Mouse (Mus musculus) liver, embryonic 15.5 days (tissue): ENCODE measurements around the gene Olfr718-ps1. TPM values are rescaled to one million over a fixed set of nuclear protein-coding genes. Genes with fewer than 3 reads are reported as not detected.
A peak's percentile ranks its signal among the peaks of the same experiment; 100 is the strongest.
"Not testable (repeated sequence)": the region's sequence is repeated elsewhere in the genome, so short reads cannot be mapped to it uniquely, and the experiment has no call there.

Experiments
- ATAC-seq: fragments of 200-750 bp; cut with Nextera tagmentation; 2 replicates; pipeline ENCODE4 v1.8.0; 2017; ENCODE audit warnings: moderate number of reproducible peaks, mild to moderate bottlenecking, moderate library complexity; ENCODE audit not compliant: insufficient read depth
- H3K27ac ChIP-seq: fragments of 300-500 bp; sonication (generic); replicated peaks from 2 replicates; pipeline ENCODE4 v1.5.1; 2015; ENCODE audit warnings: mild to moderate bottlenecking, inconsistent platforms
- H3K27me3 ChIP-seq: fragments of 300-500 bp; sonication (generic); 2 replicates; pipeline ENCODE4 v1.6.1; 2015; ENCODE audit warnings: mild to moderate bottlenecking, inconsistent platforms
- H3K36me3 ChIP-seq: fragments of 300-500 bp; sonication (generic); replicated peaks from 2 replicates; pipeline ENCODE4 v1.6.1; 2015; ENCODE audit warnings: moderate library complexity, mild to moderate bottlenecking, inconsistent platforms
- H3K4me1 ChIP-seq: fragments of 300-500 bp; sonication (generic); replicated peaks from 2 replicates; pipeline ENCODE4 v1.6.1; 2015; ENCODE audit warnings: inconsistent platforms
- H3K4me2 ChIP-seq: fragments of 300-500 bp; sonication (generic); 2 replicates; pipeline ENCODE4 v1.6.1; 2015; ENCODE audit warnings: moderate library complexity, mild to moderate bottlenecking, inconsistent platforms
- H3K4me3 ChIP-seq: fragments of 300-500 bp; sonication (generic); replicated peaks from 2 replicates; pipeline ENCODE4 v1.5.1; 2015; ENCODE audit warnings: mild to moderate bottlenecking, inconsistent platforms
- H3K9ac ChIP-seq: fragments of 300-500 bp; sonication (generic); 2 replicates; pipeline ENCODE4 v1.6.1; 2015; ENCODE audit warnings: moderate library complexity, mild to moderate bottlenecking, inconsistent platforms
- H3K9me3 ChIP-seq: fragments of 300-500 bp; sonication (generic); replicated peaks from 2 replicates; pipeline ENCODE4 v1.6.1; 2016; ENCODE audit warnings: inconsistent platforms
- WGBS: fragments of 180-500 bp; shearing (Covaris S2); methylation state at CpG from one replicate; pipeline ENCODE4 v1.1.7; 2015; ENCODE audit warnings: mixed read lengths; ENCODE audit not compliant: insufficient replicate concordance; 5-methylcytosine and 5-hydroxymethylcytosine counted together
- polyA plus RNA-seq: library from polyadenylated mRNA; unstranded; fragments of >200 nt; fragmentation: Nextera tagmentation; extraction: Ambion mirVana; gene quantifications from 2 replicates; pipeline ENCODE4 v1.2.1, GENCODE M21; 2015

Olfr718-ps1 gene
- polyA plus RNA-seq, result not detected in 2 replicates

DNA sequence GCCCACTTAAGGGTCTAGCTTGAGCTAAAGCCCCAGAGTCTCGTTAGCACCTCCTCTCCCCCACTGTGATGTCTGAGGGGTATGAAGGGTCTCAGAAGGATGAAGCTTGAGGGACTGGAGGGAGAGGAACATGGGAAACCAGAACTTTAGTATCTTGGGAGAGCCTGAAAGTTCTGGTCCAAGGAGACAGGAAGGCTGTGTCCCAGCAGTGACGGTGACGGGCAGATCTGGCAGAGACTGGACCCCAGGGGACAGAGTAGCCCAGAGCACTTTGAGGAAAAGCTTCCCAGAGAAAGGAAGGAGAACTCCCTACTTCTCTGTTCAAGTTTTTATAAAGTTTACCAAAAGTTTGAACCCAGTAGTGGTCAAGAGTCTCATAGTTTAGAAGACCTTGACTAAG, at the start of gene Olfr718-ps1:
TSS of gene Olfr718-ps1 (minus strand) at position 101 of the 400 bp plus-strand sequence.
- no peaks in the 10 kb centered on the region for H3K4me1 ChIP-seq
- no peaks in the 10 kb centered on the region for H3K27me3 ChIP-seq
- H3K4me3 ChIP-seq, result no peak within 1 kb of the TSS
- no peaks in the 10 kb centered on the region for H3K36me3 ChIP-seq
- H3K4me2 ChIP-seq, result no peak within 1 kb of the TSS
- H3K9ac ChIP-seq, result no peak within 1 kb of the TSS
- ATAC-seq, result no peak
- H3K27ac ChIP-seq, result no peak within 1 kb of the TSS
- 0 out of 2 replicates have a peak, but pooled peaks cover 3% of the 10 kb centered on the region for H3K9me3 ChIP-seq
- WGBS, result 64% methylated on average over 3 of the region's 3 CpGs

DNA sequence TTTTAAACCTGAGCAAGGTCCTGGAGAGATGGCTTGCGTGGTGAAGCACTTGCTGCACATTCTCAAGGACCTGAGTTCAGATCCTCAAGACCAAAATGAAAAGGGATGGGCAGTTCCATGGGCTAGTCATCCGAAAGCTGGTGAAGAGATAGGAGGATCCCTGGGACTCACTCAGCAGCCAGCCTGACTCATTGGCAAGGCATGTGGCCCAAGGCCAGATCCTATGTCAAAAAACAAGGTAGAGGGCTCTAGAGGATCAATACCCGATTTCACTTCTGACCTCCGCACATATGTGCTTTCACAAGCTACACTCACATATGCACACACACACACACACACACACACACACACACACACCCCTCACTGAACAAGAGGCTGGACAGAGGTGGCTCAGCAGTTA, 49.1 kb upstream of the Olfr718-ps1 start:
- no peak overlapping the region for H3K9ac ChIP-seq

DNA sequence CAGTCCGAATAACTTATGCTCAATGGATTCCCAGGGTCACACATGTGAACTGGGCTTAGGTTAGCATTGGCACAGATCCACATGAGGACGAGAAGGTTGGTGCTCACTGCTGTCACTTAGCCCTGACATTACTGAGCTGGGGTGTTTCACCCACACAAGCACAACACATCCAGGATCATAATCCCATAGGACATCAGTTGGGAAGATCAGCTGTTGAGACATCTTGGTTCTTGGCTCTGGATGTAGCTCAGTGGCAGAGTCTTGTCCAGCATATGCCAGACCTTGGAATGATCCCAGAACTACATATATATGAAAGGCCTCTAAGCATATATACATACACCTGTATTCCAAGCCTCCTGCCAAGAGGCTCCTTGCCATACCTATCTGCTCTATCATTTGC, 47.8 kb upstream of the Olfr718-ps1 start:
- Histone ChIP-seq H3K27me3 (no peaks in the 10 kb centered on the region), H3K9me3 (no peaks in the 10 kb centered on the region), H3K9ac (no peak overlapping the region), H3K4me3 (no peak overlapping the region), H3K27ac (no peak overlapping the region), H3K4me2 (no peak overlapping the region), H3K36me3 (no peaks in the 10 kb centered on the region), H3K4me1 (no peaks in the 10 kb centered on the region)
- no peak for ATAC-seq
- WGBS, result 38% methylated on average over 2 of the region's 2 CpGs

More for the DNA sequence above, 49.1 kb upstream of the Olfr718-ps1 start:
- 59% methylated on average over 4 of the region's 4 CpGs for WGBS
- Histone ChIP-seq H3K4me3 (no peak overlapping the region), H3K4me1 (no peaks in the 10 kb centered on the region), H3K27ac (no peak overlapping the region), H3K9me3 (no peaks in the 10 kb centered on the region), H3K36me3 (no peaks in the 10 kb centered on the region), H3K27me3 (no peaks in the 10 kb centered on the region), H3K4me2 (no peak overlapping the region)
- no peak for ATAC-seq

DNA sequence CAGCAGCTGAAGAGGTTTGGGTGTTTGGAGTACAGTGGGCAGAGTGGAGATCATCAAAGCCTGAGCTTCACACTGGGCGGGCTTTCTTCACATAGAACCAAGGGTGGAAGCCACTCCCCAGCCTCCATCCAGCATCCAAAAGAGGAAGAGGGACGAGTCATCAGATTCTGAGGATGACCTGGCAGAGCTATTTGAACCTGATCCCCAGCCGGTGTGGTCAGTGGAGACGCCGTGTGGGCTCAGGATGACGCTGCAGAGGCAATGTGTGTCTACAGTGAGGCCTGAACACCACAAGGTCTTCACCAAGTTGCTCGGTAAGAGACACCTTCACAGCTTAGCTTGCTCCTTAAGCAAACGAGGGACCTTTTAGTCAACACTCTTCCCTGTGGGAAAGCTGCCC, 47.4 kb upstream of the Olfr718-ps1 start:
- not testable (repeated sequence) for H3K4me1 ChIP-seq, H3K27me3 ChIP-seq, ATAC-seq, H3K4me2 ChIP-seq, H3K27ac ChIP-seq, H3K4me3 ChIP-seq, H3K9me3 ChIP-seq, H3K36me3 ChIP-seq, H3K9ac ChIP-seq
- WGBS, result 43% methylated on average over 8 of the region's 8 CpGs

DNA sequence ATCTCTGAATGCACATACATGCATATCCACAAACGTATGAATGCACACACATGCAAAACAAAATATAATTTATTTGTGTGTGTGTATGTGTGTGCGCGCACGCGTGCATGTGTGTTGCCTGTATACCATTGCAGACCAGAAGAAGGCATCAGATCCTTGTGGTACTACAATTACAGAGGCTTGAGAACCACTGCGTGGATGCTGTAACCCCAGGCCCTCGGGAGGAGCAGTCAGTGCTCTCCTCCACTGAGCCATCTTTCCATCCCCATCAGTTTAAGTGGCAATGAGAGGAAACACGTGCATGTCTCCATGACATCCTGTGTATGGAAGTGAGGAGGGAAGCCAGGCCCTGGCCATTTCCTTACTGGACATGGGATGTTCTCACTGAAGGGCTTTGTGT, 45.4 kb upstream of the Olfr718-ps1 start:
- WGBS, result 67% methylated on average over 8 of the region's 8 CpGs

DNA sequence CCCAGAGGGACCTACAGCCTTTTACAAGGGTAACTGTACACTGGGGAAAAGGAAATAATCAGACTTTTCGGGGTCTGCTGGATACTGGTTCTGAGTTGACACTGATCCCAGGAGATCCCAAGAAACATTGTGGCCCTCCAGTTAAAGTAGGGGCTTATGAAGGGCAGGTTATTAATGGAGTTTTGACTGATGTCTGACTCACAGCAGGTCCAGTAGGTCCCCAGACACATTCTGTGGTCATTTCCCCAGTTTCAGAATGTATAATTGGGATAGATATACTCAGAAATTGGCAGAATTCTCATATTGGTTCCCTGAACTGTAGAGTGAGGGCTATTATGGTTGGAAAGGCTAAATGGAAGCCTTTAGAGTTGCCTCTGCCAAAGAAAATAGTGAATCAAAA, 40.6 kb upstream of the Olfr718-ps1 start:
- not testable (repeated sequence) for H3K36me3 ChIP-seq, H3K9me3 ChIP-seq, H3K4me3 ChIP-seq, H3K9ac ChIP-seq, H3K4me2 ChIP-seq, H3K27me3 ChIP-seq, H3K4me1 ChIP-seq, H3K27ac ChIP-seq, ATAC-seq
- 50% methylated on average over 1 of the region's 1 CpGs for WGBS

More for the DNA sequence above, 45.4 kb upstream of the Olfr718-ps1 start:
- Histone ChIP-seq H3K4me1 (no peaks in the 10 kb centered on the region), H3K36me3 (no peaks in the 10 kb centered on the region), H3K27ac (no peak overlapping the region), H3K9ac (no peak overlapping the region), H3K4me2 (no peak overlapping the region), H3K9me3 (no peaks in the 10 kb centered on the region), H3K4me3 (no peak overlapping the region), H3K27me3 (no peaks in the 10 kb centered on the region)
- no peak for ATAC-seq

DNA sequence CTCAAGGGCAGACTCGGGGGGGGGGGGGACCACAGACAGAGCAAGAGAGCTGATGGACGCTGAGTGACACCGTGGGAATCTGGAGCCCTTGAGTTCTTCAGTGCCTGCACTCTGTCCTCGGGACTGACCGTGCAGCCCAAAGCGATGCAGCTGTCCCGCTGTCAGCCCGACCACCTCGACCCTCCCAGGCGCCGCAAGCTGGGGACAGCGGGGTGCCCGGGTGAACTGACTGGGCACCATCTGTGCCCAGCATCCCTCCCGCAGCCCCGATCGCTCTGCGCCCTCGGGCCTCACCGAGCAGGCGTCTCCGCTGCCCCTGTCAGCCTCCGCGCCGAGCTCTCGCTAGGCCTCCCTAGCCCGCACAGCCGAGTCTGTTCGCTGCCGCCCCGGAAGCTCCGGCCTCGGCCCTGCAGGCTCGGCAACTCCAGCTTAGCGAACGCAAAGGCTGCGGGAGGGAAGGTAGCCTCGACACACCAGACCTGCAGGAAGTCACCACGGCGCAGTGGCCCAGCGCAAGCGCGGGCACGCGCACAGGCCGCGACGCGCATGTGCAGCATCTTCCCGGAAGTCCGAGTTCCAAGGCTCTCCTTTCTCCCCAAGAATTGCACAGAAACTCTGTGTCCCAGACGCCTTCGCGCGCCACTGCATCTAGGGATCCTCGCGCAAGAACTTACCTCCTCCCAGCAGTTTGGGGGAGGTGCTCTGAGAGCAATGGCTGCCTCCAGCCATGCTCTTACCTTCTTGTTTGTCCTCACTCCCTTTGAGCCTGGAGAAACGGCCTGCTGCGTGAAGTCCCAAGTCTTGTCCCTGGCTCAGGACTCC, 33.1 kb upstream of the Olfr718-ps1 start, which contains the start of the genes Rbak and Spdye4b:
TSS of gene Rbak (minus strand) at position 521 of the 822 bp plus-strand sequence.
TSS of gene Spdye4b (plus strand) at position 763 of the 822 bp plus-strand sequence.
- Histone ChIP-seq H3K9me3 (no peaks in the 10 kb centered on the region), H3K36me3 (peaks cover 30% of the 10 kb centered on the region), H3K4me2 (peak within 1 kb of the TSS; percentile 88), H3K27me3 (no peaks in the 10 kb centered on the region), H3K4me3 (peak within 1 kb of the TSS; percentile 68), H3K27ac (peak within 1 kb of the TSS; percentile 61), H3K4me1 (peaks cover 16% of the 10 kb centered on the region), H3K9ac (peak within 1 kb of the TSS; percentile 64)
- WGBS, result under 1% methylated on average over 58 of the region's 58 CpGs
- ATAC-seq, result peak; percentile 90

DNA sequence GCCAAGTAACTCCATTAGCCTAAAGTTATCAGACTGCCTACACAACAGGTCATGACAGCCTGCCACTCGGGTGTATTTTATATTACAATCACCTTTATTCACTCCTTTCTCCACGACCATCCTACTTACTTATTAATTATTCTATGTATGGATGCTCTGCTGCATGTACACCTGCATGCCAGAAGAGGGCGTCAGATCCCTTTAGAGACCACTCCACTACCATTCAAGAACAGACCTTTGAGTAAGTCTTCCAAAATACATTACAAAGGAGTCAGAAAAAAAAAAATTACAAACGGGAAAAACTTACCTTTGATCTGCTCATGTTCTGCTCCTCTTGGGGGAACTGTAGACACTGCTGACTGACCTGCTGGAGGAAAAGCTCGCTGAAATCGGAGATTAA, 31.8 kb upstream of the Olfr718-ps1 start:
- Histone ChIP-seq H3K9ac (no peak overlapping the region), H3K4me2 (peak overlapping the region; percentile 88), H3K36me3 (peaks cover 43% of the 10 kb centered on the region), H3K9me3 (no peaks in the 10 kb centered on the region), H3K4me3 (peak overlapping the region; percentile 68; the same call in 1 of the 2 replicates), H3K27me3 (no peaks in the 10 kb centered on the region), H3K4me1 (peaks cover 16% of the 10 kb centered on the region), H3K27ac (no peak overlapping the region)
- ATAC-seq, result no peak
- 32% methylated on average over 6 of the region's 6 CpGs for WGBS

DNA sequence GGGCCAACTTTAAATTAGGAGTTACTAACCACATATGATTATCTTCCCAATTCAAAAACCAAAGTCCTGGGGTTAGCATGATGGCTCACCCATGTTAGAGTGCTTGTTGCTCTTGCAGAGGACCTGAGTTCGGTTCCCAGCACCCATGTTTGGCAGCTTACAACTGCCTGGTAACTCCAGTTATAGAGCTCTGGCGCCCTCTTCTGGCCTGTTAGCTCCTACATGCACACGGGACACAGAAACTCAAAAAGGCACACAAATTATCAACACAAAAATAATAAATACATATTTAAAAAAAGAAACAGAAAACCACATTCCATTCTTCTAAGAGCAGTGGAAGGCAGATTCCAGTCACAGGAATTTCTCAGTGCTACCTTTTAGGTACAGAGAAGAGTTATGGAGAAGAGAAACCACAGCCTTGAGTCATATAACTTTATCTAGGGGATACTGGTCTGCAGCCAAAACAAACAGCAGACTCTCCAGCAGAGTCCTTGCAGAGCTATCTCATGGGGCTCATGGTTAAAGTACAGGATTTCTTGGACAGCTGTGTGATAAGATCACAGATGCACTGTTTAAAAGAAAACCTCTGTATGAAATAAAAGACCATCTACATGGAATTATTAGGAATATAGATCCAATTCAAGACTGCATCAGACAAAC, 30.3 kb upstream of the Olfr718-ps1 start:
- no peak overlapping the region for H3K27ac ChIP-seq
- H3K27me3 ChIP-seq, result no peaks in the 10 kb centered on the region
- no peak overlapping the region for H3K4me2 ChIP-seq
- no peak overlapping the region for H3K4me3 ChIP-seq
- no peaks in the 10 kb centered on the region for H3K9me3 ChIP-seq
- peaks cover 16% of the 10 kb centered on the region for H3K4me1 ChIP-seq
- 66% methylated on average over 3 of the region's 3 CpGs for WGBS
- ATAC-seq, result no peak
- no peak overlapping the region for H3K9ac ChIP-seq
- peaks cover 58% of the 10 kb centered on the region for H3K36me3 ChIP-seq

DNA sequence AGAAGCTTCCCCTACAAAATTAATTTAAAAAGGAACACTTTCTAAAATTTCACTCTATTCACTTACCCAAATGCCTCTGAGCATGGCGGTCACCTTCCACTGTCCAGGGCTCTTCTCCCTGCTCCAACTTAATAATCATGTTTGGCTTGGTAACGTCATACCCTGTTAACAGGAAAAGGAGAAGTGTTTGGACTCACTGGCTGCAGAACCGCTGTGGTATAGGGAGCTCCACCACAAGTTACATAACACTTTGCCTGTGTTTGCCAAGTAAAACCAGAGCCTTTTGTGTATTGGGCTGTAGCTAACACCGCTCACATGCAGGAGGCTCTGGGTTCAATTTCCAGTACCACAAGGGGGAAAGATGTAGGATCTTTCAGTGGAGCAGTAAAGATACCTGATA, 28.6 kb upstream of the Olfr718-ps1 start:
- Histone ChIP-seq H3K4me3 (no peak overlapping the region), H3K9me3 (0 out of 2 replicates have a peak, but pooled peaks cover 3% of the 10 kb centered on the region), H3K36me3 (peaks cover 65% of the 10 kb centered on the region), H3K27ac (no peak overlapping the region), H3K4me1 (peaks cover 16% of the 10 kb centered on the region), H3K4me2 (no peak overlapping the region), H3K27me3 (no peaks in the 10 kb centered on the region), H3K9ac (no peak overlapping the region)
- WGBS, result 65% methylated on average over 4 of the region's 4 CpGs
- no peak for ATAC-seq

DNA sequence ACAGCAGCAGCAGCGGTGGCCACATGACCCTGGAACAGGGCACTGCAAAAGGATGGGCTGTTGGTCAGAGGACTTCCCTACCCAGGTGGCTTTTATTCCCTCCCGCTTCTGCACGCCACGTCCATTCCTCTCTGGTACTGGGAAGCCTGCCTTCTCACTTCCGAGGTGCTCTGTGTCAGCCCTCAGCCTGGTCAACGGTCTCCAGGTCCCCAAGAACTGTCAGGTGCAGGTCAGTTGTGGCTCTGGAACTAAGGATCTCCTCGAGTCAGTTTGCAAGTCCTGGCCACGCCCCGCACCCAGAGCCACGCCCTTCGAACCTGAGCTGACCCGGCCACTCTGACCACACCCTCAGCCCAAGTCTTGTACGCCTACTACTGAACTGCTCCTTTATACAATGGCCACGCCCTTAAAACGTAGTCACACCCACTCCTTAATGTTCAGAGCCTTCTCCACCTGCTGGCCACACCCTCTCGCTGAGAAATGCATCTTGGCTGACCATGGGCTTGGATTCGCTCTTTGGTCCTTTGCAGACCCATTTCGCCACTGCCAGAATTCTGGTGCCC, 18.2 kb upstream of the Olfr718-ps1 start:
- no peak for ATAC-seq
- H3K9ac ChIP-seq, result no peak overlapping the region
- no peak overlapping the region for H3K27ac ChIP-seq
- no peaks in the 10 kb centered on the region for H3K9me3 ChIP-seq
- H3K4me3 ChIP-seq, result no peak overlapping the region
- no peaks in the 10 kb centered on the region for H3K27me3 ChIP-seq
- peaks cover 5% of the 10 kb centered on the region for H3K4me1 ChIP-seq
- H3K4me2 ChIP-seq, result peak overlapping the region; percentile 35
- 13% methylated on average over 18 of the region's 18 CpGs for WGBS
- no peaks in the 10 kb centered on the region for H3K36me3 ChIP-seq
